Mouse (Mus musculus): ENCODE measurements around the gene Thbs3. TPM values are rescaled to one million over a fixed set of nuclear protein-coding genes. Genes with fewer than 3 reads are reported as not detected.
A peak's percentile ranks its signal among the peaks of the same experiment; 100 is the strongest.

Thbs3 gene
- polyA plus RNA-seq, 1 experiment from 2014 or later, result 20.4 TPM

GRCm38 (mm10) chr3:89270051-89270755 is 55.2 kb downstream of the Thbs3 start, which contains the start of gene Slc50a1:
Gene Slc50a1, minus strand, starts transcription at chr3:89270570.
- no peaks in the 10 kb centered on the region for H3K9me3 ChIP-seq
- H3K27ac ChIP-seq, result peak within 1 kb of the TSS; percentile 77
- peak within 1 kb of the TSS; percentile 57 for H3K4me3 ChIP-seq (replicated peaks)
- H3K4me1 ChIP-seq (replicated peaks), result peaks cover 32% of the 10 kb centered on the region
- H3K4me2 ChIP-seq (replicated peaks), result peak within 1 kb of the TSS; percentile 83
- H3K27me3 ChIP-seq (replicated peaks), result no peaks in the 10 kb centered on the region
- WGBS, result 3% methylated on average over 39 of the region's 39 CpGs
- peak within 1 kb of the TSS; percentile 75 for H3K9ac ChIP-seq
- H3K36me3 ChIP-seq, result peaks cover 12% of the 10 kb centered on the region
- peak; percentile 68 for ATAC-seq

GRCm38 (mm10) chr3:89270891-89271290 is 55.9 kb downstream of the Thbs3 start:
- H3K9ac ChIP-seq, result peak overlapping the region; percentile 75
- peak overlapping the region; percentile 83 for H3K4me2 ChIP-seq (replicated peaks)
- WGBS, result 66% methylated on average over 6 of the region's 6 CpGs
- H3K4me3 ChIP-seq (replicated peaks), result peak overlapping the region; percentile 57; the same call in 1 of the 2 replicates
- peaks cover 32% of the 10 kb centered on the region for H3K4me1 ChIP-seq (replicated peaks)
- peak overlapping the region; percentile 77 for H3K27ac ChIP-seq
- H3K36me3 ChIP-seq, result peaks cover 12% of the 10 kb centered on the region
- no peaks in the 10 kb centered on the region for H3K27me3 ChIP-seq (replicated peaks)
- no peak for ATAC-seq
- H3K9me3 ChIP-seq, result no peaks in the 10 kb centered on the region

- no peak for ATAC-seq
- 68% methylated on average over 6 of the region's 6 CpGs for WGBS
- no peak overlapping the region for H3K4me3 ChIP-seq (replicated peaks)
- peaks cover 32% of the 10 kb centered on the region for H3K4me1 ChIP-seq (replicated peaks)
- H3K9me3 ChIP-seq, result no peaks in the 10 kb centered on the region
- H3K36me3 ChIP-seq, result peaks cover 12% of the 10 kb centered on the region
- no peaks in the 10 kb centered on the region for H3K27me3 ChIP-seq (replicated peaks)
- H3K4me2 ChIP-seq (replicated peaks), result no peak overlapping the region
- H3K9ac ChIP-seq, result no peak overlapping the region
- no peak overlapping the region for H3K27ac ChIP-seq
Measured at GRCm38 (mm10) chr3:89271760-89272159, 56.8 kb downstream of the Thbs3 start.

- Histone ChIP-seq H3K9me3 (no peaks in the 10 kb centered on the region), H3K27ac (no peak overlapping the region), H3K4me2 (replicated peaks) (peak overlapping the region; percentile 96; the same call in 1 of the 2 replicates), H3K4me1 (replicated peaks) (peaks cover 35% of the 10 kb centered on the region), H3K27me3 (replicated peaks) (no peaks in the 10 kb centered on the region), H3K4me3 (replicated peaks) (no peak overlapping the region), H3K9ac (no peak overlapping the region), H3K36me3 (peaks cover 12% of the 10 kb centered on the region)
- 93% methylated on average over 13 of the region's 13 CpGs for WGBS
- ATAC-seq, result no peak
Measured at GRCm38 (mm10) chr3:89276061-89276460, 61.1 kb downstream of the Thbs3 start.

MicroRNA genes within 50 kb of the gene (microRNA counts, 519-probe panel; counts per million panel counts)
- 97.1 counts per million, percentile 29 among the panel's probes with 10 or more counts for microRNA mmu-miR-92b

Other genes starting within 250 kb of the Thbs3 start
- gene Rusc1, start 121.9 kb upstream of the Thbs3 start, polyA plus RNA-seq (2015; fragmentation: Nextera tagmentation; extraction: Ambion mirVana), result 25.6 and 26.6 TPM in 2 replicates
- 0.08 TPM in 1 of 2 replicates, not detected in the other for gene Gm43738, start 114.1 kb upstream of the Thbs3 start, polyA plus RNA-seq (2015; fragmentation: Nextera tagmentation; extraction: Ambion mirVana)
- gene Fdps, start 113.2 kb upstream of the Thbs3 start, polyA plus RNA-seq (2015; fragmentation: Nextera tagmentation; extraction: Ambion mirVana), result 481 and 531 TPM in 2 replicates
- gene Pklr, start 79.0 kb upstream of the Thbs3 start, polyA plus RNA-seq (2015; fragmentation: Nextera tagmentation; extraction: Ambion mirVana), result 58.8 and 74.1 TPM in 2 replicates
- gene Hcn3, start 55.0 kb upstream of the Thbs3 start, polyA plus RNA-seq (2015; fragmentation: Nextera tagmentation; extraction: Ambion mirVana), result 2.4 and 2.6 TPM in 2 replicates
- 21.2 and 25.4 TPM in 2 replicates for gene Clk2, start 50.4 kb upstream of the Thbs3 start, polyA plus RNA-seq (2015; fragmentation: Nextera tagmentation; extraction: Ambion mirVana)
- gene Scamp3, start 37.7 kb upstream of the Thbs3 start, polyA plus RNA-seq (2015; fragmentation: Nextera tagmentation; extraction: Ambion mirVana), result 115 and 124 TPM in 2 replicates
- 17.9 and 19.3 TPM in 2 replicates for gene Fam189b, start 32.0 kb upstream of the Thbs3 start, polyA plus RNA-seq (2015; fragmentation: Nextera tagmentation; extraction: Ambion mirVana)
- gene Gba, start 12.3 kb upstream of the Thbs3 start, polyA plus RNA-seq (2015; fragmentation: Nextera tagmentation; extraction: Ambion mirVana), result 53.5 and 53.7 TPM in 2 replicates
- gene Mtx1, start 11.9 kb downstream of the Thbs3 start, polyA plus RNA-seq (2015; fragmentation: Nextera tagmentation; extraction: Ambion mirVana), result 214 and 222 TPM in 2 replicates
- 10.1 and 19.7 TPM in 2 replicates for gene Muc1, start 13.9 kb downstream of the Thbs3 start, polyA plus RNA-seq (2015; fragmentation: Nextera tagmentation; extraction: Ambion mirVana)
- gene Krtcap2, start 30.8 kb downstream of the Thbs3 start, polyA plus RNA-seq (2015; fragmentation: Nextera tagmentation; extraction: Ambion mirVana), result 348 and 351 TPM in 2 replicates
- gene Trim46, start 31.1 kb downstream of the Thbs3 start, polyA plus RNA-seq (2015; fragmentation: Nextera tagmentation; extraction: Ambion mirVana), result 2.9 and 4.1 TPM in 2 replicates
- gene Dpm3, start 44.2 kb downstream of the Thbs3 start, polyA plus RNA-seq (2015; fragmentation: Nextera tagmentation; extraction: Ambion mirVana), result 131 and 134 TPM in 2 replicates
- gene Slc50a1, start 55.4 kb downstream of the Thbs3 start, polyA plus RNA-seq (2015; fragmentation: Nextera tagmentation; extraction: Ambion mirVana), result 60.6 and 63.9 TPM in 2 replicates
- 57.9 and 58.5 TPM in 2 replicates for gene Efna1, start 66.0 kb downstream of the Thbs3 start, polyA plus RNA-seq (2015; fragmentation: Nextera tagmentation; extraction: Ambion mirVana)
- gene Efna3, start 107.8 kb downstream of the Thbs3 start, polyA plus RNA-seq (2015; fragmentation: Nextera tagmentation; extraction: Ambion mirVana), result 9.0 and 9.2 TPM in 2 replicates
- 16.9 and 18.1 TPM in 2 replicates for gene Efna4, start 122.8 kb downstream of the Thbs3 start, polyA plus RNA-seq (2015; fragmentation: Nextera tagmentation; extraction: Ambion mirVana)
- 45.5 and 49.5 TPM in 2 replicates for gene Adam15, start 134.8 kb downstream of the Thbs3 start, polyA plus RNA-seq (2015; fragmentation: Nextera tagmentation; extraction: Ambion mirVana)
- 1.4 and 1.5 TPM in 2 replicates for gene Dcst2, start 146.8 kb downstream of the Thbs3 start, polyA plus RNA-seq (2015; fragmentation: Nextera tagmentation; extraction: Ambion mirVana)
- 1.6 and 1.9 TPM in 2 replicates for gene Dcst1, start 150.1 kb downstream of the Thbs3 start, polyA plus RNA-seq (2015; fragmentation: Nextera tagmentation; extraction: Ambion mirVana)
- gene Zbtb7b, start 179.6 kb downstream of the Thbs3 start, polyA plus RNA-seq (2015; fragmentation: Nextera tagmentation; extraction: Ambion mirVana), result 8.9 and 10.4 TPM in 2 replicates
- gene Lenep, start 187.6 kb downstream of the Thbs3 start, polyA plus RNA-seq (2015; fragmentation: Nextera tagmentation; extraction: Ambion mirVana), result not detected in 2 replicates
- 32.9 and 33.3 TPM in 2 replicates for gene Flad1, start 196.7 kb downstream of the Thbs3 start, polyA plus RNA-seq (2015; fragmentation: Nextera tagmentation; extraction: Ambion mirVana)
- gene Cks1b, start 203.2 kb downstream of the Thbs3 start, polyA plus RNA-seq (2015; fragmentation: Nextera tagmentation; extraction: Ambion mirVana), result 383 and 386 TPM in 2 replicates
- 85.6 and 87.3 TPM in 2 replicates for gene Shc1, start 203.3 kb downstream of the Thbs3 start, polyA plus RNA-seq (2015; fragmentation: Nextera tagmentation; extraction: Ambion mirVana)
- 32.7 and 33.2 TPM in 2 replicates for gene Pygo2, start 215.0 kb downstream of the Thbs3 start, polyA plus RNA-seq (2015; fragmentation: Nextera tagmentation; extraction: Ambion mirVana)
- 39.2 and 40.2 TPM in 2 replicates for gene Pbxip1, start 221.5 kb downstream of the Thbs3 start, polyA plus RNA-seq (2015; fragmentation: Nextera tagmentation; extraction: Ambion mirVana)
- gene Pmvk, start 239.4 kb downstream of the Thbs3 start, polyA plus RNA-seq (2015; fragmentation: Nextera tagmentation; extraction: Ambion mirVana), result 62.7 and 69.6 TPM in 2 replicates